Mouse (Mus musculus) T-helper 2 cell (primary cell): ENCODE results near the gene Wscd1.

Source experiments
- in situ Hi-C: fragments of 300-600 bp; cut with MboI, MseI; formaldehyde crosslinking; loops from one replicate; pipeline ENCODE4 v1.15.1; 2025; ENCODE audit warnings: high pct_unique_total_duplicates

Wscd1 gene

GRCm38 (mm10) chr11:71749671-71750070, at the start of gene Wscd1:
Gene Wscd1 (plus strand): TSS chr11:71749920.
- in situ Hi-C loops, result no loop called here

- in situ Hi-C loops, result no loop called here
Observed at GRCm38 (mm10) chr11:71728066-71728465, 21.7 kb upstream of the Wscd1 start.

GRCm38 (mm10) chr11:71729287-71729686, 20.4 kb upstream of the Wscd1 start:
- in situ Hi-C loops, result no loop called here

GRCm38 (mm10) chr11:71733771-71734170, 15.9 kb upstream of the Wscd1 start:
- in situ Hi-C loops, result no loop called here

- in situ Hi-C loops, result no loop called here
Observed at GRCm38 (mm10) chr11:71737106-71737505, 12.6 kb upstream of the Wscd1 start.

- in situ Hi-C loops, result no loop called here
Observed at GRCm38 (mm10) chr11:71738501-71739045, 11.1 kb upstream of the Wscd1 start.

- in situ Hi-C loops, result no loop called here
Observed at GRCm38 (mm10) chr11:71745875-71746274, 3.8 kb upstream of the Wscd1 start.

- in situ Hi-C loops, result no loop called here
Observed at GRCm38 (mm10) chr11:71747719-71748118, 2.0 kb upstream of the Wscd1 start.

GRCm38 (mm10) chr11:71750534-71751173, 934 bp downstream of the Wscd1 start:
- in situ Hi-C loops, result no loop called here

GRCm38 (mm10) chr11:71751174-71751611, 1.5 kb downstream of the Wscd1 start:
- in situ Hi-C loops, result no loop called here

- in situ Hi-C loops, result no loop called here
Observed at GRCm38 (mm10) chr11:71751689-71752088, 2.0 kb downstream of the Wscd1 start.

- in situ Hi-C loops, result no loop called here
Observed at GRCm38 (mm10) chr11:71752626-71753025, 2.9 kb downstream of the Wscd1 start.

- in situ Hi-C loops, result no loop called here
Observed at GRCm38 (mm10) chr11:71755115-71755514, 5.4 kb downstream of the Wscd1 start.

- in situ Hi-C loops, result no loop called here
Observed at GRCm38 (mm10) chr11:71756325-71756724, 6.6 kb downstream of the Wscd1 start.

GRCm38 (mm10) chr11:71758211-71759110, 8.7 kb downstream of the Wscd1 start:
- in situ Hi-C loops, result no loop called here

GRCm38 (mm10) chr11:71760991-71761390, 11.3 kb downstream of the Wscd1 start:
- in situ Hi-C loops, result no loop called here

GRCm38 (mm10) chr11:71763154-71763553, 13.4 kb downstream of the Wscd1 start:
- in situ Hi-C loops, result no loop called here

- in situ Hi-C loops, result no loop called here
Observed at GRCm38 (mm10) chr11:71763651-71764275, 14.0 kb downstream of the Wscd1 start.

GRCm38 (mm10) chr11:71764743-71765142, 15.0 kb downstream of the Wscd1 start:
- in situ Hi-C loops, result no loop called here

GRCm38 (mm10) chr11:71765335-71765734, 15.6 kb downstream of the Wscd1 start:
- in situ Hi-C loops, result no loop called here

GRCm38 (mm10) chr11:71766380-71766779, 16.7 kb downstream of the Wscd1 start:
- in situ Hi-C loops, result no loop called here

GRCm38 (mm10) chr11:71767726-71768125, 18.0 kb downstream of the Wscd1 start:
- in situ Hi-C loops, result no loop called here
